ENCODE assay signal across 9 mouse cellular contexts in genomic region chr16:98041676-98042075, GRCm38 (mm10). TPM values are rescaled to one million over a fixed set of nuclear protein-coding genes. Genes with fewer than 3 reads are reported as not detected.
DNase-seq lines count a peak whose midpoint lies in the region; ATAC-seq and TF ChIP-seq lines count a peak whose summit lies in the region.
"Had no signal": no experiment of that assay in that cellular context is flagged by ENCODE, and none has a peak within 500 bp of the region (broad histone marks: within the 10 kb centered on the region; RNA-seq: fewer than 3 reads in every experiment).

No protein-coding gene starts in this region.

- H3K9ac ChIP-seq in heart, adult 2 months (ENCODE audit: low read depth, low read length): no peak overlapping the region
- H3K9ac ChIP-seq in heart, embryonic 12.5 days: no peak overlapping the region
- no peak overlapping the region for H3K9ac ChIP-seq in lung, embryonic 14.5 days
- H3K9ac ChIP-seq in hindbrain, embryonic 14.5 days: no peak overlapping the region

- H3K27me3 ChIP-seq in heart, adult 2 months (ENCODE audit: control insufficient read depth, insufficient read depth, low read length): no peaks in the 10 kb centered on the region
- no peaks in the 10 kb centered on the region for H3K27me3 ChIP-seq in heart, embryonic 12.5 days (replicated peaks)
- H3K27me3 ChIP-seq in lung, embryonic 14.5 days (ENCODE audit: insufficient read depth, low read length): no peaks in the 10 kb centered on the region
- no peaks in the 10 kb centered on the region for H3K27me3 ChIP-seq in hindbrain, embryonic 14.5 days (ENCODE audit: control insufficient read depth, insufficient read depth, low read length)
- H3K27me3 ChIP-seq: megakaryocyte, embryonic 14.5 days had no signal

- H3K4me2 ChIP-seq in heart, embryonic 12.5 days: no peak overlapping the region
- no peak overlapping the region for H3K4me2 ChIP-seq in lung, embryonic 14.5 days
- H3K4me2 ChIP-seq in hindbrain, embryonic 14.5 days (replicated peaks): no peak overlapping the region

- peak; percentile 81 for TF ChIP-seq CTCF in heart, adult 2 months (IDR thresholded peaks at IDR 0.05)
- TF ChIP-seq CTCF in cortical plate, adult 2 months (IDR thresholded peaks at IDR 0.05; ENCODE audit: extremely low read depth, insufficient read depth, low read length): peak; percentile 42; the same call in 1 of the 2 replicates
- TF ChIP-seq CTCF in lung, embryonic 14.5 days (IDR thresholded peaks at IDR 0.05; ENCODE audit: low read depth): peak; percentile 46

- no peak for DNase-seq in heart, adult 2 months
- peak; percentile 18 for DNase-seq in thymus, postnatal 14 days
- no peak for DNase-seq in thymus, postnatal 36 days
- DNase-seq in lung, embryonic 14.5 days: peak; percentile 22
- no peak for DNase-seq in ovary, postnatal 10 days (ENCODE audit: low spot score)
- no peak for DNase-seq in hindbrain, embryonic 14.5 days (ENCODE audit: low spot score)

- ATAC-seq in heart, embryonic 12.5 days (ENCODE audit: insufficient number of reproducible peaks, low FRiP score): no peak
- no peak for ATAC-seq in lung, embryonic 14.5 days (ENCODE audit: insufficient read depth)
- ATAC-seq in hindbrain, embryonic 14.5 days (ENCODE audit: low FRiP score): no peak

- H3K4me3 ChIP-seq in heart, adult 2 months: no peak overlapping the region
- no peak overlapping the region for H3K4me3 ChIP-seq in heart, embryonic 12.5 days
- H3K4me3 ChIP-seq in cortical plate, adult 2 months (ENCODE audit: insufficient read depth, low read length): no peak overlapping the region
- H3K4me3 ChIP-seq in lung, embryonic 14.5 days (ENCODE audit: low read depth, low read length): no peak overlapping the region
- no peak overlapping the region for H3K4me3 ChIP-seq in hindbrain, embryonic 14.5 days (replicated peaks; ENCODE audit: low read length)
- H3K4me3 ChIP-seq: megakaryocyte, embryonic 14.5 days had no signal

- H3K27ac ChIP-seq in heart, adult 2 months: no peak overlapping the region
- no peak overlapping the region for H3K27ac ChIP-seq in heart, embryonic 12.5 days (ENCODE audit: poor library complexity, severe bottlenecking)
- no peak overlapping the region for H3K27ac ChIP-seq in cortical plate, adult 2 months (ENCODE audit: insufficient read depth, low read length)
- no peak overlapping the region for H3K27ac ChIP-seq in lung, embryonic 14.5 days (ENCODE audit: low read depth)
- H3K27ac ChIP-seq in hindbrain, embryonic 14.5 days: no peak overlapping the region

- TF ChIP-seq EP300 in heart, adult 2 months (IDR thresholded peaks at IDR 0.05; ENCODE audit: insufficient read depth, low read depth, low read length): no peak

- H3K36me3 ChIP-seq in heart, adult 2 months (ENCODE audit: control insufficient read depth, insufficient read depth, low read length): no peaks in the 10 kb centered on the region
- H3K36me3 ChIP-seq in heart, embryonic 12.5 days: peaks cover 13% of the 10 kb centered on the region; the same call in 1 of the 2 replicates
- H3K36me3 ChIP-seq in lung, embryonic 14.5 days (ENCODE audit: insufficient read depth): no peaks in the 10 kb centered on the region
- no peaks in the 10 kb centered on the region for H3K36me3 ChIP-seq in hindbrain, embryonic 14.5 days (replicated peaks; ENCODE audit: control insufficient read depth, insufficient read depth)

- H3K9me3 ChIP-seq in heart, embryonic 12.5 days (replicated peaks): no peaks in the 10 kb centered on the region; the same call in 1 of the 2 replicates
- peaks cover 4% of the 10 kb centered on the region; the same call in 1 of the 2 replicates for H3K9me3 ChIP-seq in lung, embryonic 14.5 days (ENCODE audit: low read depth, low read length)
- peaks cover 18% of the 10 kb centered on the region; the same call in 1 of the 2 replicates for H3K9me3 ChIP-seq in hindbrain, embryonic 14.5 days (ENCODE audit: control insufficient read depth, low read length)
- H3K9me3 ChIP-seq: megakaryocyte, embryonic 14.5 days had no signal

- 70% methylated on average over 2 of the region's 2 CpGs for WGBS in heart, adult 2 months
- WGBS in heart, embryonic 12.5 days: 80% methylated on average over 2 of the region's 2 CpGs
- 77% methylated on average over 2 of the region's 2 CpGs for WGBS in lung, embryonic 14.5 days
- 83% methylated on average over 2 of the region's 2 CpGs for WGBS in hindbrain, embryonic 14.5 days

- TF ChIP-seq POLR2A in heart, adult 2 months (IDR thresholded peaks at IDR 0.05; ENCODE audit: insufficient read depth, low read depth, low read length): no peak
- TF ChIP-seq POLR2A in cortical plate, adult 2 months (IDR thresholded peaks at IDR 0.05; ENCODE audit: extremely low read depth, insufficient read depth, low read length): no peak

- H3K4me1 ChIP-seq in heart, adult 2 months (ENCODE audit: control insufficient read depth, insufficient read depth, low read length): no peaks in the 10 kb centered on the region
- H3K4me1 ChIP-seq in heart, embryonic 12.5 days (replicated peaks): no peaks in the 10 kb centered on the region
- H3K4me1 ChIP-seq in cortical plate, adult 2 months (ENCODE audit: control insufficient read depth, insufficient read depth, low read length): no peaks in the 10 kb centered on the region
- H3K4me1 ChIP-seq in lung, embryonic 14.5 days (ENCODE audit: insufficient read depth): no peaks in the 10 kb centered on the region
- no peaks in the 10 kb centered on the region for H3K4me1 ChIP-seq in hindbrain, embryonic 14.5 days (replicated peaks; ENCODE audit: control insufficient read depth, insufficient read depth, low read length)
- H3K4me1 ChIP-seq: megakaryocyte, embryonic 14.5 days had no signal

- H3K79me2 ChIP-seq in heart, adult 2 months (replicated peaks; ENCODE audit: control insufficient read depth, insufficient read depth, low read length): no peaks in the 10 kb centered on the region

- intact Hi-C loops in heart, adult 2 months (cut with DNase I): no loop called here

RNA-seq across cellular contexts. Expression of gene A630089N07Rik, which starts 40.6 kb away (rescaled TPM):
- 1 to 10 TPM; 1.5 to 1.8 TPM for total RNA-seq in heart, adult 2 months (2021)
- 0.64 and 0.84 TPM in 2 replicates for polyA plus RNA-seq in heart, adult 2 months (2012; rRNA removed)
- 13.4 and 15.9 TPM in 2 replicates for polyA plus RNA-seq in heart, embryonic 12.5 days (2016; fragmentation: Nextera tagmentation; extraction: Ambion mirVana)
- 3.2 and 4.6 TPM in 2 replicates for polyA plus RNA-seq in cortical plate, adult 2 months (2012; rRNA removed)
- 26.1 and 27.9 TPM in 2 replicates for polyA plus RNA-seq in lung, embryonic 14.5 days (2014; fragmentation: Nextera tagmentation; extraction: Ambion mirVana)
- 14.3 and 15.3 TPM in 2 replicates for polyA plus RNA-seq in hindbrain, embryonic 14.5 days (2014; fragmentation: Nextera tagmentation; extraction: Ambion mirVana)

RNA-seq across cellular contexts. Expression of gene B230307C23Rik, which starts 44.6 kb away (rescaled TPM):
- 1 to 10 TPM; 3.7 to 4.7 TPM for total RNA-seq in heart, adult 2 months (2021)
- 3.1 and 6.4 TPM in 2 replicates for polyA plus RNA-seq in heart, adult 2 months (2012; rRNA removed)
- 13.7 and 13.9 TPM in 2 replicates for polyA plus RNA-seq in heart, embryonic 12.5 days (2016; fragmentation: Nextera tagmentation; extraction: Ambion mirVana)
- 20.5 and 22.8 TPM in 2 replicates for polyA plus RNA-seq in cortical plate, adult 2 months (2012; rRNA removed)
- 23.3 and 28.3 TPM in 2 replicates for polyA plus RNA-seq in lung, embryonic 14.5 days (2014; fragmentation: Nextera tagmentation; extraction: Ambion mirVana)
- 24.0 and 24.2 TPM in 2 replicates for polyA plus RNA-seq in hindbrain, embryonic 14.5 days (2014; fragmentation: Nextera tagmentation; extraction: Ambion mirVana)

Comparison
In these comparisons a context has a peak if more than half of its experiments do, and no peak if none do; other contexts are left out.
1. DNase-seq: peak in thymus, postnatal 14 days (single experiment) and lung, embryonic 14.5 days (single experiment); none in heart, adult 2 months (0 of 2), thymus, postnatal 36 days (0 of 2), ovary, postnatal 10 days (single experiment) and hindbrain, embryonic 14.5 days (single experiment).
2. Peak in every context shown above with its lines, with median percentiles within 50 percentile points of each other: CTCF ChIP-seq.